Mouse (Mus musculus): Measurements from ENCODE around the gene Acot13. TPM values are rescaled to one million over a fixed set of nuclear protein-coding genes. Genes with fewer than 3 reads are reported as not detected.

The Acot13 gene
- polyA plus RNA-seq (2012; rRNA removed): 49.8 and 51.5 TPM in 2 replicates

DNA sequence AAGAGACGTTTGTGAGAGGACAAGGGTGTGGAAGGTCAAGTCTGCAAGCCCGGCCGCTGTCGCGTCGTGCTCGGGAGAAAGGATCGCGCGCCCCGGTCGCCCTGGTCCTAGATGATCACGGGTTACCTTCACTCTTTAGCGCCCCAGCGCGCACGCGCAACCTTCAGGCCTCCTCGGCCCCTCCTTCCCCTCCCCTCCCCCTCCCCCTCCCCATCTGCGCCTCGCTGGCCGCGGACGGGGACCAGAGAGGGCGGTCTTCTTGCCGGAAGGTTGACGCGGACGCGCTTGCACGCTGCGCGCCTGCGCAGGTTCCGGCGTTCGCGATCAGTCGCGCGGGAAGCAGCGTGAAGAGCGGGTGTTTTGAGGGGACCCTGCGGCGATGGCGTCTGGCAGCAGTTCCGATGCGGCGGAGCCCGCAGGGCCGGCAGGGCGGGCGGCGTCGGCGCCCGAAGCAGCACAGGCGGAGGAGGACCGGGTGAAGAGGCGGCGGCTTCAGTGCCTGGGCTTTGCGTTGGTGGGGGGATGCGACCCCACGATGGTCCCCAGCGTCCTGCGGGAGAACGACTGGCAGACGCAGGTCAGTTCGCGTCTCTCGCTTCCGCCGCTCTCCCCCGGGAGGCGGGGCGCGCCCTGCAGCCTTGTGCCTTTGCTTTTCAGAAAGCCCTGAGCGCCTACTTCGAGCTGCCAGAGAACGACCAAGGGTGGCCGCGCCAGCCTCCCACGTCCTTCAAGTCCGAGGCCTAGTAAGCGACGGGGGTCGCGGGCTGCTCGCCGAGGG, at the start of gene Acot13, which contains the start of gene Tdp2:
Gene Acot13, minus strand, starts transcription at position 188 of the 778 bp plus-strand sequence.
Gene Tdp2, plus strand, starts transcription at position 327 of the 778 bp plus-strand sequence.
- DNase-seq: peak; percentile 92
- peak within 1 kb of the TSS; percentile 73 for H3K27ac ChIP-seq (ENCODE audit: control insufficient read depth, insufficient read depth, low read length)
- WGBS: under 1% methylated on average over 90 of the region's 90 CpGs
- no peaks in the 10 kb centered on the region for H3K27me3 ChIP-seq (ENCODE audit: control insufficient read depth, insufficient read depth, low read length)
- H3K4me1 ChIP-seq (replicated peaks; ENCODE audit: control insufficient read depth, insufficient read depth, low read length): peaks cover 3% of the 10 kb centered on the region; the same call in 1 of the 2 replicates
- peak; percentile 67; the same call in 1 of the 2 replicates for TF ChIP-seq CTCF (IDR thresholded peaks at IDR 0.05; ENCODE audit: borderline replicate concordance, control insufficient read depth, extremely low read depth, insufficient read depth, low read length, poor library complexity)
- peak; percentile 99 for TF ChIP-seq POLR2A (IDR thresholded peaks at IDR 0.05; ENCODE audit: control insufficient read depth, extremely low read depth, insufficient read depth, low read length, poor library complexity)
- peak within 1 kb of the TSS; percentile 68 for H3K4me3 ChIP-seq (ENCODE audit: control insufficient read depth, insufficient read depth, low read length)
- no peaks in the 10 kb centered on the region for H3K36me3 ChIP-seq (ENCODE audit: control insufficient read depth, insufficient read depth, low read length)

DNA sequence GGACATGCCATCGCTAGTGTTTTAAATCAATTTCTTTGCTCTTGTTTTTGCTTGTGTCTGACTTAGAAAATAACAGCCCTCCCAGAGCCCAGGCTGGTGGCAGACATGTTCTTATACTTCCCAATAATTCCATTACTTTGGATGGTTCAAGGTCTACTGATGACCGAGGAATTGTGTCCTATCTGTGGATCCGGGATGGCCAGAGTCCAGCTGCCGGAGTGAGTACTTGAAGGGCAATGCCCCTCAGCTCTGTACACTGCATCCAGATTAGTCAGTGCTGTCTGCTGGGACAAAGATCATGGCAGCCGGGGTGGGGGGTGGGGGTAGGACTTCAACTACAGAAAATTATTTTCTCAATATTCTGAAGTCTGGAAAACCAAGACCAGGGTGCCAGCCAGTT, 49.4 kb upstream of the Acot13 start:
- H3K4me3 ChIP-seq (ENCODE audit: control insufficient read depth, insufficient read depth, low read length): no peak overlapping the region
- TF ChIP-seq POLR2A (IDR thresholded peaks at IDR 0.05; ENCODE audit: control insufficient read depth, extremely low read depth, insufficient read depth, low read length, poor library complexity): no peak
- TF ChIP-seq CTCF (IDR thresholded peaks at IDR 0.05; ENCODE audit: borderline replicate concordance, control insufficient read depth, extremely low read depth, insufficient read depth, low read length, poor library complexity): no peak
- no peaks in the 10 kb centered on the region for H3K4me1 ChIP-seq (replicated peaks; ENCODE audit: control insufficient read depth, insufficient read depth, low read length)
- H3K36me3 ChIP-seq (ENCODE audit: control insufficient read depth, insufficient read depth, low read length): no peaks in the 10 kb centered on the region
- WGBS: 97% methylated on average over 5 of the region's 5 CpGs
- no peak for DNase-seq
- no peaks in the 10 kb centered on the region for H3K27me3 ChIP-seq (ENCODE audit: control insufficient read depth, insufficient read depth, low read length)
- no peak overlapping the region for H3K27ac ChIP-seq (ENCODE audit: control insufficient read depth, insufficient read depth, low read length)

DNA sequence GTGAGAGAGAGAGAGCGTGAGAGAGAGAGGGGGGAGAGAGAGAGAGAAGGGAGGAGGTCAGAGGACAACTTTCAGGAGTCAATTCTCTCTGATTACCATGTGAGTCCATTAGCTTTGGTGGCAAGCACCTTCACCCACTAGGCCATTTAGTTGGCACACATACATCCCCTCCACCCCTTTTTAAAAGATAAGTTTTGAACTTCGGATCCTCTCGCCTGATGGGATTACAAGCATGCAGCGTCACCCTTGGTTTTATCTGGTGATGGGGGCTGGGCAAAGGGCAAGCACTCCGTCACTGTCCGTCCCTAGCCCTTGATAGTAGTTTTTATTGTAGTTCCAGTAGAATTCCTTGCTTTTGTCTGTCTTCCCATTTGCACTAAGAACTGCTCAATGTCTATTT, 48.9 kb upstream of the Acot13 start:
- 91% methylated on average over 6 of the region's 6 CpGs for WGBS
- Histone ChIP-seq H3K27ac (ENCODE audit: control insufficient read depth, insufficient read depth, low read length) (no peak overlapping the region), H3K4me3 (ENCODE audit: control insufficient read depth, insufficient read depth, low read length) (no peak overlapping the region), H3K4me1 (replicated peaks; ENCODE audit: control insufficient read depth, insufficient read depth, low read length) (no peaks in the 10 kb centered on the region), H3K27me3 (ENCODE audit: control insufficient read depth, insufficient read depth, low read length) (no peaks in the 10 kb centered on the region), H3K36me3 (ENCODE audit: control insufficient read depth, insufficient read depth, low read length) (no peaks in the 10 kb centered on the region)
- no peak for TF ChIP-seq POLR2A (IDR thresholded peaks at IDR 0.05; ENCODE audit: control insufficient read depth, extremely low read depth, insufficient read depth, low read length, poor library complexity)
- no peak for TF ChIP-seq CTCF (IDR thresholded peaks at IDR 0.05; ENCODE audit: borderline replicate concordance, control insufficient read depth, extremely low read depth, insufficient read depth, low read length, poor library complexity)
- no peak for DNase-seq

DNA sequence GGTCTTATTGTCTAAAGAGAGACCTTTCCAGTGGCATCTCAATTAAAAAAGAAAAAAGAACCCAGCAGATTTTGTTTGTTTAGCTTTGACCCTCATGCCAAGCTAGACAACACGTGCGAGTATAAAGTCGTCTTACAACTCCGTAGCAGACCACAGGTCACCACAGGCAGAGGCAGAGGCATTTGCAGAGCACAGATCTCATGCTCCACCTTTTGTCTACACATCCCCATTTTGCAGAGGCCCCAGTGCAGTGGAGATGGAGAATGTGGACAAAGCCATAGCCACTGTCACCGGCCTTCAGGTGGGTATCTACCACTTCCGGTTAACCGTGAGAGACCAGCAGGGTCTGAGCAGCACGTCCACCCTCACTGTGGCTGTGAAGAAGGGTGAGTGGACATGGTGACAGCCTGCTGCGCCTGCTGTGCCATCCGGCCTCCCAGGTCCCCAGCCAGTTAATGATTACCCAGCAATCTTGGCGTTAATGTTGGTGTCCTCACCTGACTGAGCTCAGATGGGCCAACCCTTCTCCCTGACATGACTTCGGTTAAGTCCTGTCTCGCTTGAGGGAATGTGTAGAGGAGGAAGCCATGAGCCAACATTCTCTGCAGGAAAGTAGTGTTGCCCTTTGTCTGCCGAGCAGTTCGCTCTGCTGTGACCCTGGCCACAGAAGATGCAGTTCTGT, 48.2 kb upstream of the Acot13 start:
- Histone ChIP-seq H3K4me1 (replicated peaks; ENCODE audit: control insufficient read depth, insufficient read depth, low read length) (no peaks in the 10 kb centered on the region), H3K4me3 (ENCODE audit: control insufficient read depth, insufficient read depth, low read length) (no peak overlapping the region), H3K27me3 (ENCODE audit: control insufficient read depth, insufficient read depth, low read length) (no peaks in the 10 kb centered on the region), H3K27ac (ENCODE audit: control insufficient read depth, insufficient read depth, low read length) (no peak overlapping the region), H3K36me3 (ENCODE audit: control insufficient read depth, insufficient read depth, low read length) (no peaks in the 10 kb centered on the region)
- WGBS: 93% methylated on average over 15 of the region's 15 CpGs
- TF ChIP-seq POLR2A (IDR thresholded peaks at IDR 0.05; ENCODE audit: control insufficient read depth, extremely low read depth, insufficient read depth, low read length, poor library complexity) (no peak), CTCF (IDR thresholded peaks at IDR 0.05; ENCODE audit: borderline replicate concordance, control insufficient read depth, extremely low read depth, insufficient read depth, low read length, poor library complexity) (no peak)
- DNase-seq: no peak

DNA sequence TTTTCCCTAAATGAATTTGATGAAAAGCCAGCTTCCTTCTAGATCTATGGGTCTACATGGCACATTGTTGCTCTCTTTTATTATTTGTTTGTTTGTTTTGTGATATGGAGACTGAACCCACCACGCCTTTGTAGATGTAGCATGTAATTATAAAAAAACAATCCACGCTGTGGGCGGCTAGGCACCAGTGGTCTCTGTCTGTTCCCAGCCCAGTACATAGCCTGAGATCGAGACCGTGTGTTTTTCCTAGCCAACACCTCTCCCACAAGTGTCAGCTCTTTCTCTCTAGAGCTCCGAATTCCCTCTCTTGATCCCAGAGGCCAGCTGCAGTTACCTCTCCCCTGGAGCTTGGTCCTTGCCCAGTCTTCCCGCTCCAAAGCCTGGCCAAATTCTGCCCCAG, 36.9 kb upstream of the Acot13 start:
- TF ChIP-seq POLR2A (IDR thresholded peaks at IDR 0.05; ENCODE audit: control insufficient read depth, extremely low read depth, insufficient read depth, low read length, poor library complexity) (no peak), CTCF (IDR thresholded peaks at IDR 0.05; ENCODE audit: borderline replicate concordance, control insufficient read depth, extremely low read depth, insufficient read depth, low read length, poor library complexity) (no peak)
- no peaks in the 10 kb centered on the region for H3K27me3 ChIP-seq (ENCODE audit: control insufficient read depth, insufficient read depth, low read length)
- no peaks in the 10 kb centered on the region for H3K4me1 ChIP-seq (replicated peaks; ENCODE audit: control insufficient read depth, insufficient read depth, low read length)
- H3K4me3 ChIP-seq (ENCODE audit: control insufficient read depth, insufficient read depth, low read length): no peak overlapping the region
- H3K27ac ChIP-seq (ENCODE audit: control insufficient read depth, insufficient read depth, low read length): no peak overlapping the region
- no peak for DNase-seq
- WGBS: 96% methylated on average over 7 of the region's 7 CpGs
- no peaks in the 10 kb centered on the region for H3K36me3 ChIP-seq (ENCODE audit: control insufficient read depth, insufficient read depth, low read length)

DNA sequence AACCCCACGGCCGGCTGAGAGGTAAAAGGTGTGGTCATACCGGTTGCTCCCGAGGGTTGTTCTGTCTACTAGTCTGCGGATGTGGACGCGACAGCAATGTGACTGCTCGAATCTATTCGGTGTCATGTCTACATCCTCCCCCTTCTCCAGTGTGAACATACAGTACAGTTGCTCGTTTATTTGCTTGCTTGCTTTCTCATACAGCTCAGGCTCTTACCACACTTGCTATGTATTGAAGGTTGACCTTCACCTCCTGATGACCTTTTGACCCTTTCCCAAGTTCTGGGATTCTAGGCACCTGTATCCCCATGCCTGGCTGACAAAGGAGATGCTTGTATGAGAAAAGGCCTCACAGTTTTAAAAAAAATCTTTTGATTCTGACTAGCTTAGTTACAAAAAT, 36.4 kb upstream of the Acot13 start:
- Histone ChIP-seq H3K27me3 (ENCODE audit: control insufficient read depth, insufficient read depth, low read length) (no peaks in the 10 kb centered on the region), H3K36me3 (ENCODE audit: control insufficient read depth, insufficient read depth, low read length) (no peaks in the 10 kb centered on the region), H3K4me1 (replicated peaks; ENCODE audit: control insufficient read depth, insufficient read depth, low read length) (no peaks in the 10 kb centered on the region), H3K27ac (ENCODE audit: control insufficient read depth, insufficient read depth, low read length) (no peak overlapping the region), H3K4me3 (ENCODE audit: control insufficient read depth, insufficient read depth, low read length) (no peak overlapping the region)
- TF ChIP-seq CTCF (IDR thresholded peaks at IDR 0.05; ENCODE audit: borderline replicate concordance, control insufficient read depth, extremely low read depth, insufficient read depth, low read length, poor library complexity) (no peak), POLR2A (IDR thresholded peaks at IDR 0.05; ENCODE audit: control insufficient read depth, extremely low read depth, insufficient read depth, low read length, poor library complexity) (no peak)
- WGBS: 96% methylated on average over 10 of the region's 10 CpGs
- DNase-seq: no peak
